Mouse (Mus musculus): ENCODE measurements around the gene Vps13d. TPM values are rescaled to one million over a fixed set of nuclear protein-coding genes. Genes with fewer than 3 reads are reported as not detected.

The Vps13d gene
- polyA plus RNA-seq, 1 experiment from 2014 or later: 13.1 TPM

GRCm38 (mm10) chr4:145041223-145041870, 153.5 kb downstream of the Vps13d start:
- DNase-seq (ENCODE audit: low spot score): no peak

- DNase-seq (ENCODE audit: low spot score): no peak
These were observed 157.0 kb downstream of the Vps13d start for GRCm38 (mm10) chr4:145037631-145038416.

GRCm38 (mm10) chr4:145037006-145037405, 157.8 kb downstream of the Vps13d start:
- DNase-seq (ENCODE audit: low spot score): no peak

- no peak for DNase-seq (ENCODE audit: low spot score)
These were observed 159.4 kb downstream of the Vps13d start for GRCm38 (mm10) chr4:145035450-145035849.

- no peak for DNase-seq (ENCODE audit: low spot score)
These were observed 160.1 kb downstream of the Vps13d start for GRCm38 (mm10) chr4:145034506-145035243.

GRCm38 (mm10) chr4:145033392-145033791, 161.4 kb downstream of the Vps13d start:
- DNase-seq (ENCODE audit: low spot score): no peak

GRCm38 (mm10) chr4:145032637-145033036, 162.2 kb downstream of the Vps13d start:
- peak; percentile 57 for DNase-seq (ENCODE audit: low spot score)

- no peak for DNase-seq (ENCODE audit: low spot score)
These were observed 163.3 kb downstream of the Vps13d start for GRCm38 (mm10) chr4:145031510-145031909.

GRCm38 (mm10) chr4:145026449-145026851, 168.4 kb downstream of the Vps13d start:
- DNase-seq (ENCODE audit: low spot score): no peak

- DNase-seq (ENCODE audit: low spot score): no peak
These were observed 169.4 kb downstream of the Vps13d start for GRCm38 (mm10) chr4:145025409-145025762.

- DNase-seq (ENCODE audit: low spot score): no peak
These were observed 170.0 kb downstream of the Vps13d start for GRCm38 (mm10) chr4:145024694-145025408.

- DNase-seq (ENCODE audit: low spot score): no peak
These were observed 170.9 kb downstream of the Vps13d start for GRCm38 (mm10) chr4:145023911-145024310.

- peak; percentile 70 for DNase-seq (ENCODE audit: low spot score)
These were observed 172.0 kb downstream of the Vps13d start for GRCm38 (mm10) chr4:145022815-145023214.

- no peak for DNase-seq (ENCODE audit: low spot score)
These were observed 172.6 kb downstream of the Vps13d start for GRCm38 (mm10) chr4:145022211-145022610.

- no peak for DNase-seq (ENCODE audit: low spot score)
These were observed 174.4 kb downstream of the Vps13d start for GRCm38 (mm10) chr4:145020383-145020782.

GRCm38 (mm10) chr4:145019121-145019714, 175.6 kb downstream of the Vps13d start:
- DNase-seq (ENCODE audit: low spot score): peak; percentile 65

- DNase-seq (ENCODE audit: low spot score): no peak
These were observed 177.1 kb downstream of the Vps13d start for GRCm38 (mm10) chr4:145017745-145018144.

- no peak for DNase-seq (ENCODE audit: low spot score)
These were observed 178.1 kb downstream of the Vps13d start for GRCm38 (mm10) chr4:145016669-145017068.

- DNase-seq (ENCODE audit: low spot score): no peak
These were observed 180.2 kb downstream of the Vps13d start for GRCm38 (mm10) chr4:145014632-145014960.

- DNase-seq (ENCODE audit: low spot score): no peak
These were observed 180.8 kb downstream of the Vps13d start for GRCm38 (mm10) chr4:145013760-145014631.

Measured in thymus, postnatal 0 days (tissue).